Mouse (Mus musculus): Measurements from ENCODE around the gene Ankrd13b.

Ankrd13b gene

GRCm38 (mm10) chr11:77508068-77509021 lies 18.9 kb upstream of the Ankrd13b start:
- DNase-seq (ENCODE audit: low spot score): peak; percentile 85

GRCm38 (mm10) chr11:77507426-77507825 lies 17.9 kb upstream of the Ankrd13b start:
- no peak for DNase-seq (ENCODE audit: low spot score)

GRCm38 (mm10) chr11:77506941-77507340 lies 17.5 kb upstream of the Ankrd13b start:
- no peak for DNase-seq (ENCODE audit: low spot score)

- DNase-seq (ENCODE audit: low spot score): no peak
These were observed 16.8 kb upstream of the Ankrd13b start for GRCm38 (mm10) chr11:77506273-77506672.

GRCm38 (mm10) chr11:77505291-77505980 lies 16.0 kb upstream of the Ankrd13b start:
- no peak for DNase-seq (ENCODE audit: low spot score)

GRCm38 (mm10) chr11:77504377-77504776 lies 14.9 kb upstream of the Ankrd13b start:
- no peak for DNase-seq (ENCODE audit: low spot score)

- no peak for DNase-seq (ENCODE audit: low spot score)
These were observed 14.0 kb upstream of the Ankrd13b start for GRCm38 (mm10) chr11:77503511-77503910.

- no peak for DNase-seq (ENCODE audit: low spot score)
These were observed 13.0 kb upstream of the Ankrd13b start for GRCm38 (mm10) chr11:77502481-77502880.

GRCm38 (mm10) chr11:77501971-77502370 lies 12.5 kb upstream of the Ankrd13b start:
- DNase-seq (ENCODE audit: low spot score): no peak

- DNase-seq (ENCODE audit: low spot score): peak; percentile 45
These were observed 11.9 kb upstream of the Ankrd13b start for GRCm38 (mm10) chr11:77501392-77501791.

GRCm38 (mm10) chr11:77500361-77501325 lies 11.2 kb upstream of the Ankrd13b start:
- no peak for DNase-seq (ENCODE audit: low spot score)

GRCm38 (mm10) chr11:77499354-77499753 lies 9.9 kb upstream of the Ankrd13b start:
- DNase-seq (ENCODE audit: low spot score): no peak

GRCm38 (mm10) chr11:77498261-77499139 lies 9.0 kb upstream of the Ankrd13b start:
- DNase-seq (ENCODE audit: low spot score): no peak

- DNase-seq (ENCODE audit: low spot score): no peak
These were observed 8.4 kb upstream of the Ankrd13b start for GRCm38 (mm10) chr11:77497851-77498250.

- DNase-seq (ENCODE audit: low spot score): no peak
These were observed 7.9 kb upstream of the Ankrd13b start for GRCm38 (mm10) chr11:77497341-77497756.

GRCm38 (mm10) chr11:77495507-77495906 lies 6.0 kb upstream of the Ankrd13b start:
- DNase-seq (ENCODE audit: low spot score): no peak

GRCm38 (mm10) chr11:77494782-77495181 lies 5.3 kb upstream of the Ankrd13b start:
- DNase-seq (ENCODE audit: low spot score): no peak

GRCm38 (mm10) chr11:77494344-77494676 lies 4.8 kb upstream of the Ankrd13b start:
- no peak for DNase-seq (ENCODE audit: low spot score)

GRCm38 (mm10) chr11:77493512-77494343 lies 4.2 kb upstream of the Ankrd13b start, which contains the start of gene Git1:
Gene Git1, plus strand, starts transcription at chr11:77493562.
- peak; percentile 66 for DNase-seq (ENCODE audit: low spot score)

GRCm38 (mm10) chr11:77492911-77493332 lies 3.4 kb upstream of the Ankrd13b start:
- peak; percentile 91 for DNase-seq (ENCODE audit: low spot score)
